Mouse (Mus musculus) limb, embryonic 12.5 days (tissue): ENCODE measurements around the gene Metrn. TPM values are rescaled to one million over a fixed set of nuclear protein-coding genes. Genes with fewer than 3 reads are reported as not detected.

Source experiments
- microRNA-seq: library from miRNA; unstranded; fragments of <30 nt; microRNA quantifications from one replicate; pipeline ENCODE4, GENCODE M21; 2017
- polyA plus RNA-seq: library from polyadenylated mRNA; unstranded; fragments of >200 nt; fragmentation: Nextera tagmentation; extraction: Ambion mirVana; gene quantifications from 2 replicates; pipeline ENCODE4 v1.2.1, GENCODE M21; 2016

Metrn gene
- polyA plus RNA-seq, 1 experiment from 2014 or later = 50.5 TPM

Small RNAs within 50 kb of the gene (microRNA-seq; reads per million reads assigned to microRNA genes)
- gene Gm25083 = not detected
- 1.4 reads per million for gene Mir3082
- gene Mir6966 = not detected

Other genes starting within 250 kb of the Metrn start
- gene Sox8, start 226.4 kb downstream of the Metrn start, polyA plus RNA-seq = 10.1 and 11.1 TPM in 2 replicates
- gene Lmf1, start 218.1 kb downstream of the Metrn start, polyA plus RNA-seq = 27.9 and 28.9 TPM in 2 replicates
- gene Gng13, start 80.0 kb downstream of the Metrn start, polyA plus RNA-seq = 0.74 and 1.3 TPM in 2 replicates
- gene Chtf18, start 69.7 kb downstream of the Metrn start, polyA plus RNA-seq = 48.3 and 49.5 TPM in 2 replicates
- gene Rpusd1, start 69.5 kb downstream of the Metrn start, polyA plus RNA-seq = 21.6 and 22.4 TPM in 2 replicates
- gene Mslnl, start 61.1 kb downstream of the Metrn start, polyA plus RNA-seq = not detected in 2 replicates
- 0.44 TPM in 1 of 2 replicates, not detected in the other for gene Msln, start 42.8 kb downstream of the Metrn start, polyA plus RNA-seq
- gene Narfl, start 23.4 kb downstream of the Metrn start, polyA plus RNA-seq = 24.9 TPM in 2 replicates
- 89.8 and 97.7 TPM in 2 replicates for gene Haghl, start 11.5 kb downstream of the Metrn start, polyA plus RNA-seq
- gene Ccdc78, start 10.6 kb downstream of the Metrn start, polyA plus RNA-seq = 0.13 and 0.39 TPM in 2 replicates
- gene Fam173a, start 4.2 kb downstream of the Metrn start, polyA plus RNA-seq = 68.3 and 71.7 TPM in 2 replicates
- gene AC134908.4, start 1.5 kb downstream of the Metrn start, polyA plus RNA-seq = 0.49 TPM in 1 of 2 replicates, not detected in the other
- gene Fbxl16, start 11.9 kb upstream of the Metrn start, polyA plus RNA-seq = 2.2 and 2.4 TPM in 2 replicates
- 28.4 and 30.9 TPM in 2 replicates for gene Wdr24, start 26.5 kb upstream of the Metrn start, polyA plus RNA-seq
- gene Jmjd8, start 31.7 kb upstream of the Metrn start, polyA plus RNA-seq = 56.4 and 63.4 TPM in 2 replicates
- 313 TPM in 2 replicates for gene Stub1, start 36.3 kb upstream of the Metrn start, polyA plus RNA-seq
- gene Rhbdl1, start 40.2 kb upstream of the Metrn start, polyA plus RNA-seq = 1.4 and 1.7 TPM in 2 replicates
- 1.6 and 2.0 TPM in 2 replicates for gene Gm20683, start 44.6 kb upstream of the Metrn start, polyA plus RNA-seq
- gene Rhot2, start 47.7 kb upstream of the Metrn start, polyA plus RNA-seq = 23.6 and 26.9 TPM in 2 replicates
- gene Wdr90, start 64.4 kb upstream of the Metrn start, polyA plus RNA-seq = 37.3 and 45.5 TPM in 2 replicates
- gene Mcrip2, start 71.6 kb upstream of the Metrn start, polyA plus RNA-seq = 8.5 and 9.9 TPM in 2 replicates
- gene Mettl26, start 77.9 kb upstream of the Metrn start, polyA plus RNA-seq = 56.1 and 60.1 TPM in 2 replicates
- gene Wfikkn1, start 83.7 kb upstream of the Metrn start, polyA plus RNA-seq = 0.45 and 0.54 TPM in 2 replicates
- gene Rab40c, start 122.6 kb upstream of the Metrn start, polyA plus RNA-seq = 35.7 and 39.1 TPM in 2 replicates
- 47.3 and 52.4 TPM in 2 replicates for gene Pigq, start 147.8 kb upstream of the Metrn start, polyA plus RNA-seq
- 0.13 and 0.74 TPM in 2 replicates for gene Nhlrc4, start 147.8 kb upstream of the Metrn start, polyA plus RNA-seq
- gene A930017K11Rik, start 155.4 kb upstream of the Metrn start, polyA plus RNA-seq = 0.10 and 0.27 TPM in 2 replicates
- gene Capn15, start 188.7 kb upstream of the Metrn start, polyA plus RNA-seq = 32.8 and 33.9 TPM in 2 replicates